Mouse (Mus musculus): ENCODE results near the gene Rabgap1l.

Rabgap1l gene

GRCm38 (mm10) chr1:160316239-160316638 lies 476.8 kb downstream of the Rabgap1l start:
- DNase-seq (ENCODE audit: low read depth, low spot score), result peak; percentile 38

GRCm38 (mm10) chr1:160312658-160313057 lies 480.4 kb downstream of the Rabgap1l start:
- DNase-seq (ENCODE audit: low read depth, low spot score), result no peak

- DNase-seq (ENCODE audit: low read depth, low spot score), result peak; percentile 16
Measured at GRCm38 (mm10) chr1:160311861-160312260, 481.1 kb downstream of the Rabgap1l start.

- peak; percentile 86 for DNase-seq (ENCODE audit: low read depth, low spot score)
Measured at GRCm38 (mm10) chr1:160309951-160310350, 483.1 kb downstream of the Rabgap1l start.

- peak; percentile 54 for DNase-seq (ENCODE audit: low read depth, low spot score)
Measured at GRCm38 (mm10) chr1:160308996-160309395, 484.0 kb downstream of the Rabgap1l start.

GRCm38 (mm10) chr1:160308498-160308897 lies 484.5 kb downstream of the Rabgap1l start:
- DNase-seq (ENCODE audit: low read depth, low spot score), result no peak

- no peak for DNase-seq (ENCODE audit: low read depth, low spot score)
Measured at GRCm38 (mm10) chr1:160306866-160307616, 486.0 kb downstream of the Rabgap1l start.

- DNase-seq (ENCODE audit: low read depth, low spot score), result no peak
Measured at GRCm38 (mm10) chr1:160306336-160306735, 486.7 kb downstream of the Rabgap1l start.

GRCm38 (mm10) chr1:160305826-160306225 lies 487.2 kb downstream of the Rabgap1l start:
- no peak for DNase-seq (ENCODE audit: low read depth, low spot score)

GRCm38 (mm10) chr1:160304969-160305498 lies 488.0 kb downstream of the Rabgap1l start:
- DNase-seq (ENCODE audit: low read depth, low spot score), result no peak

GRCm38 (mm10) chr1:160302268-160302667 lies 490.7 kb downstream of the Rabgap1l start:
- DNase-seq (ENCODE audit: low read depth, low spot score), result no peak

GRCm38 (mm10) chr1:160301156-160301555 lies 491.9 kb downstream of the Rabgap1l start:
- DNase-seq (ENCODE audit: low read depth, low spot score), result no peak

- DNase-seq (ENCODE audit: low read depth, low spot score), result no peak
Measured at GRCm38 (mm10) chr1:160300704-160301103, 492.3 kb downstream of the Rabgap1l start.

- DNase-seq (ENCODE audit: low read depth, low spot score), result no peak
Measured at GRCm38 (mm10) chr1:160299979-160300378, 493.0 kb downstream of the Rabgap1l start.

GRCm38 (mm10) chr1:160298893-160299292 lies 494.1 kb downstream of the Rabgap1l start:
- DNase-seq (ENCODE audit: low read depth, low spot score), result no peak

GRCm38 (mm10) chr1:160297701-160298100 lies 495.3 kb downstream of the Rabgap1l start:
- no peak for DNase-seq (ENCODE audit: low read depth, low spot score)

- no peak for DNase-seq (ENCODE audit: low read depth, low spot score)
Measured at GRCm38 (mm10) chr1:160295323-160295722, 497.7 kb downstream of the Rabgap1l start.

GRCm38 (mm10) chr1:160293488-160293887 lies 499.5 kb downstream of the Rabgap1l start:
- DNase-seq (ENCODE audit: low read depth, low spot score), result no peak

- DNase-seq (ENCODE audit: low read depth, low spot score), result no peak
Measured at GRCm38 (mm10) chr1:160292058-160292457, 501.0 kb downstream of the Rabgap1l start.

- DNase-seq (ENCODE audit: low read depth, low spot score), result no peak
Measured at GRCm38 (mm10) chr1:160290242-160290641, 502.8 kb downstream of the Rabgap1l start.

GRCm38 (mm10) chr1:160287058-160287645 lies 505.9 kb downstream of the Rabgap1l start:
- DNase-seq (ENCODE audit: low read depth, low spot score), result no peak

GRCm38 (mm10) chr1:160286400-160287057 lies 506.5 kb downstream of the Rabgap1l start:
- no peak for DNase-seq (ENCODE audit: low read depth, low spot score)
